In the genomic region with DNA sequence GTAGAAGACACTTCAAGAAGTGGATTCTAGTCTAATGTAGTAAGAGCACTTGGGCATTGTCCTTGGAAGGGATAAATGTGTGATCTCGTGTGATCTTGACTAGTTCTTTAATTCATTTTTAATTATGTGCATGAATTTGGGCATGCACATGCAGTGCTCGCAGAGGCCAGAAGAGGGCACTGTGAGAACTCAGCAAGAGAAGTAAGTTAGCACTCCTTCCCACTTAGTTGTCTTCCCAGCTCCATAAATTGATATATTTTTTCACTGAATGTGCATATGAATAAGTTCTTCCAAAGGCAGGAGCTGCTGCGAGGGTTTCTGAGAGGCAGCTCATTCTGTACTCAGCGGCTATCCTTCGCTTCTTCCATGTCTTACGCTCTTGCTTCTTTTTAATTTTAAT, we compare ENCODE assay signal across 9 mouse cellular contexts. TPM values are rescaled to one million over a fixed set of nuclear protein-coding genes. Genes with fewer than 3 reads are reported as not detected.
DNase-seq lines count a peak whose midpoint lies in the region; ATAC-seq and TF ChIP-seq lines count a peak whose summit lies in the region.
"Had no signal": no experiment of that assay in that cellular context is flagged by ENCODE, and none has a peak within 500 bp of the region (broad histone marks: within the 10 kb centered on the region; RNA-seq: fewer than 3 reads in every experiment).

No protein-coding gene starts in this region.

- no peaks in the 10 kb centered on the region for H3K27me3 ChIP-seq in forebrain, postnatal 0 days (ENCODE audit: insufficient read depth, low read length)
- H3K27me3 ChIP-seq in forebrain, embryonic 16.5 days (replicated peaks; ENCODE audit: control insufficient read depth, insufficient read depth, low read length), result no peaks in the 10 kb centered on the region
- peaks cover 9% of the 10 kb centered on the region for H3K27me3 ChIP-seq in C2C12 (ENCODE audit: control insufficient read depth, insufficient read depth, insufficient read length)

- H3K79me2 ChIP-seq in C2C12 (ENCODE audit: control insufficient read depth, insufficient read depth), result no peaks in the 10 kb centered on the region

- no peak overlapping the region for H3K4me2 ChIP-seq in forebrain, postnatal 0 days (ENCODE audit: low read depth)
- H3K4me2 ChIP-seq in forebrain, embryonic 16.5 days (ENCODE audit: low read length), result no peak overlapping the region
- H3K4me2 ChIP-seq: liver, embryonic 15.5 days had no signal

- peak; percentile 7; the same call in 1 of the 2 replicates for ATAC-seq in forebrain, postnatal 0 days
- ATAC-seq in forebrain, embryonic 16.5 days, result no peak
- ATAC-seq in frontal cortex, adult (ENCODE audit: low TSS enrichment), result peak; percentile 71

- H3K27ac ChIP-seq in forebrain, postnatal 0 days (ENCODE audit: low read depth, low read length), result no peak overlapping the region
- no peak overlapping the region for H3K27ac ChIP-seq in forebrain, embryonic 16.5 days (ENCODE audit: low read length)
- H3K27ac ChIP-seq: liver, embryonic 15.5 days had no signal

- no peak overlapping the region for H3K9ac ChIP-seq in forebrain, postnatal 0 days
- H3K9ac ChIP-seq in forebrain, embryonic 16.5 days (replicated peaks; ENCODE audit: low read depth, low read length), result no peak overlapping the region
- H3K9ac ChIP-seq: liver, embryonic 15.5 days had no signal

- no peak overlapping the region for H3K4me3 ChIP-seq in forebrain, postnatal 0 days (ENCODE audit: low read depth, low read length)
- no peak overlapping the region for H3K4me3 ChIP-seq in forebrain, embryonic 16.5 days (replicated peaks; ENCODE audit: low read length)
- H3K4me3 ChIP-seq in C2C12 (ENCODE audit: insufficient read depth, poor library complexity, severe bottlenecking), result no peak overlapping the region
- H3K4me3 ChIP-seq: liver, embryonic 15.5 days had no signal

- no peaks in the 10 kb centered on the region for H3K36me3 ChIP-seq in forebrain, postnatal 0 days (ENCODE audit: insufficient read depth)
- H3K36me3 ChIP-seq in forebrain, embryonic 16.5 days (ENCODE audit: control insufficient read depth, insufficient read depth), result no peaks in the 10 kb centered on the region
- no peaks in the 10 kb centered on the region for H3K36me3 ChIP-seq in C2C12 (ENCODE audit: control insufficient read depth, insufficient read depth)
- H3K36me3 ChIP-seq: liver, embryonic 15.5 days had no signal

- peak; percentile 89 for DNase-seq in forebrain, postnatal 0 days
- peak; percentile 86 for DNase-seq in brain, adult 2 months (ENCODE audit: low read depth, low spot score)
- DNase-seq in layer of hippocampus, adult 18-20 months (ENCODE audit: low spot score in 2 of 2), result peak; percentile 68 to 90
- DNase-seq in lung, postnatal 25 days (ENCODE audit: low spot score), result peak; percentile 24
- DNase-seq in testis, postnatal 14 days (ENCODE audit: low spot score), result peak; percentile 37

- WGBS in forebrain, postnatal 0 days, result 24% methylated on average over 6 of the region's 6 CpGs
- WGBS in forebrain, embryonic 16.5 days, result 25% methylated on average over 6 of the region's 6 CpGs

- peak; percentile 89 for TF ChIP-seq CTCF in forebrain, postnatal 0 days (IDR thresholded peaks at IDR 0.05; ENCODE audit: low read depth)
- peak; percentile 35 for TF ChIP-seq CTCF in C2C12 (IDR thresholded peaks at IDR 0.05; ENCODE audit: control insufficient read depth, insufficient read depth, insufficient read length)

- H3K4me1 ChIP-seq in forebrain, postnatal 0 days (ENCODE audit: insufficient read depth), result no peaks in the 10 kb centered on the region
- H3K4me1 ChIP-seq in forebrain, embryonic 16.5 days (replicated peaks; ENCODE audit: control insufficient read depth, insufficient read depth, low read length), result peaks cover 9% of the 10 kb centered on the region
- H3K4me1 ChIP-seq: liver, embryonic 15.5 days had no signal

- no peaks in the 10 kb centered on the region for H3K9me3 ChIP-seq in forebrain, postnatal 0 days (ENCODE audit: low read length)
- H3K9me3 ChIP-seq in forebrain, embryonic 16.5 days (ENCODE audit: control insufficient read depth, low read length), result no peaks in the 10 kb centered on the region
- H3K9me3 ChIP-seq: liver, embryonic 15.5 days had no signal

- no peaks in the 10 kb centered on the region for H3K79me3 ChIP-seq in C2C12 (ENCODE audit: low read depth)

- no peak overlapping the region for H3ac ChIP-seq in C2C12 (ENCODE audit: control insufficient read depth, insufficient read length, low read depth)

TF ChIP-seq in C2C12, 6 proteins besides CTCF, POLR2A, EP300 and RAD21:
- TF ChIP-seq CEBPB (IDR thresholded peaks at IDR 0.05; ENCODE audit: low read depth), result no peak
- no peak for TF ChIP-seq FOSL1 (IDR thresholded peaks at IDR 0.05; ENCODE audit: insufficient read depth, low read length, poor library complexity, severe bottlenecking)
- no peak for TF ChIP-seq MAX (IDR thresholded peaks at IDR 0.05)
- TF ChIP-seq MYOG (IDR thresholded peaks at IDR 0.05; ENCODE audit: control insufficient read depth, extremely low read depth, insufficient read length), result no peak
- no peak for TF ChIP-seq MYOD1 (IDR thresholded peaks at IDR 0.05; ENCODE audit: control insufficient read depth, insufficient read length, low read depth)
- no peak for TF ChIP-seq USF1 (IDR thresholded peaks at IDR 0.05; ENCODE audit: low read depth)
TF ChIP-seq in C2C12: peak in this region for 0.

RNA-seq across cellular contexts. Expression of a gene that starts 3.2 kb away (rescaled TPM):
- total RNA-seq in forebrain, postnatal 0 days (2014; rRNA removed), result not detected in 2 replicates
- polyA plus RNA-seq in forebrain, postnatal 0 days (2015; fragmentation: Nextera tagmentation; extraction: Ambion mirVana), result 0.16 and 0.17 TPM in 2 replicates
- polyA plus RNA-seq in forebrain, embryonic 16.5 days (2015; fragmentation: Nextera tagmentation; extraction: Ambion mirVana), result 0.39 and 0.41 TPM in 2 replicates
- polyA plus RNA-seq in C2C12 (2012; fragmentation: generic; extraction: Trizol), result not detected
- under 1 TPM; 0.56 to 0.72 TPM for total RNA-seq in layer of hippocampus, adult 18-20 months (2021)
- polyA plus RNA-seq: liver, embryonic 15.5 days had no signal

RNA-seq across cellular contexts. Expression of a gene that starts 24.3 kb away (rescaled TPM):
- total RNA-seq in forebrain, postnatal 0 days (2014; rRNA removed), result 16.6 and 19.1 TPM in 2 replicates
- 10.7 and 15.5 TPM in 2 replicates for polyA plus RNA-seq in forebrain, postnatal 0 days (2015; fragmentation: Nextera tagmentation; extraction: Ambion mirVana)
- 5.4 and 7.4 TPM in 2 replicates for polyA plus RNA-seq in forebrain, embryonic 16.5 days (2015; fragmentation: Nextera tagmentation; extraction: Ambion mirVana)
- not detected for polyA plus RNA-seq in C2C12 (2012; fragmentation: generic; extraction: Trizol)
- total RNA-seq in layer of hippocampus, adult 18-20 months (2021), result 10 to 100 TPM; 11.0 to 13.7 TPM

RNA-seq across cellular contexts. Expression of a gene that starts 37.9 kb away (rescaled TPM):
- total RNA-seq in forebrain, postnatal 0 days (2014; rRNA removed), result not detected in 2 replicates
- not detected in 2 replicates for polyA plus RNA-seq in forebrain, postnatal 0 days (2015; fragmentation: Nextera tagmentation; extraction: Ambion mirVana)
- 0.11 TPM in 1 of 2 replicates, not detected in the other for polyA plus RNA-seq in forebrain, embryonic 16.5 days (2015; fragmentation: Nextera tagmentation; extraction: Ambion mirVana)
- not detected for polyA plus RNA-seq in C2C12 (2012; fragmentation: generic; extraction: Trizol)
- not detected for total RNA-seq in layer of hippocampus, adult 18-20 months (2021)
- polyA plus RNA-seq: liver, embryonic 15.5 days had no signal

Comparison
In these comparisons a context has a peak if more than half of its experiments do, and no peak if none do; other contexts are left out.
1. DNase-seq: peak in every context shown above with its lines; median percentile 89 in forebrain, postnatal 0 days; 86 in brain, adult 2 months; 79 in layer of hippocampus, adult 18-20 months; 37 in testis, postnatal 14 days; 24 in lung, postnatal 25 days.